Mouse (Mus musculus): ENCODE measurements at regions not wholly inside any gene's neighbourhood (a gene's known extent, or its start where the extent isn't known, plus 50 kb on each side); places are given as distances from the start of the nearest gene placed in this dataset.

DNA sequence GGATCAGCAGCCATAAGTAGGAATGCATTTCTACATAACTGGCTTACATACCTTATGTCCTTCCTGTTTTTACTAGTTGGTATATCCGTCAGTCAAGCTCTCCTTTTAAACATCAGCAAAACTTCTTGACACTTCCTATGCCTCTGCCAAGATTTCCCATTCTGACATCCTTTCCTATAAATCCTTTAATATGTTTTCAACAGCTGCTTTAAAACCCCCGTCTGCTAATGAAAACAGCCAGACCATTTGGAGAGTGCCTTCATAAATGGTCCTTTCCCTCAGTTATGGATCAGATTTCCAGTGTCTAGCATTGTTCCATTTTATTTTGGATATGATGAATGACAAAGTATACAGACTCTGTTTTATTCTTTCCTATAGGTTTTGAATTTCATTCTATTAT, 270.7 kb upstream of the Rgmb start:
- DNase-seq (ENCODE audit: low spot score in 2 of 2), result no peak

DNA sequence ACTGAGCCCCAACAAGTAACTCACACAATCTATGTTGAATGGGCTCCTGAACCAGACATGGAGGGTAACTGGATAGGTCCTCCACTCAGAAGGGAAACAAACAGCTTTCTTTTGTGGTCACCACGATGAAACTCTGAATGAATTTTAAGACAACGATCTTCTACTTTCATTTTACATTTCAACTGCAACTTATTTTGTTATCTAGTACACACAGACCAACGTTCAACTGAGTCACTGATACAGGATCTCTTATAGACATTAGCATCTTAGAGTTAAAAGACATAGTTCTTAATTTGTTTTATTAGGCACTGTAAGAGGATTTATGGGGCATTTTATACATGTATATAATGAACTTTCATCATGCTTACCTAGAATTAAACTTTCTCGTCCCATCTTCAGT, 262.1 kb upstream of the Rgmb start:
- no peak for DNase-seq (ENCODE audit: low spot score in 2 of 2)

DNA sequence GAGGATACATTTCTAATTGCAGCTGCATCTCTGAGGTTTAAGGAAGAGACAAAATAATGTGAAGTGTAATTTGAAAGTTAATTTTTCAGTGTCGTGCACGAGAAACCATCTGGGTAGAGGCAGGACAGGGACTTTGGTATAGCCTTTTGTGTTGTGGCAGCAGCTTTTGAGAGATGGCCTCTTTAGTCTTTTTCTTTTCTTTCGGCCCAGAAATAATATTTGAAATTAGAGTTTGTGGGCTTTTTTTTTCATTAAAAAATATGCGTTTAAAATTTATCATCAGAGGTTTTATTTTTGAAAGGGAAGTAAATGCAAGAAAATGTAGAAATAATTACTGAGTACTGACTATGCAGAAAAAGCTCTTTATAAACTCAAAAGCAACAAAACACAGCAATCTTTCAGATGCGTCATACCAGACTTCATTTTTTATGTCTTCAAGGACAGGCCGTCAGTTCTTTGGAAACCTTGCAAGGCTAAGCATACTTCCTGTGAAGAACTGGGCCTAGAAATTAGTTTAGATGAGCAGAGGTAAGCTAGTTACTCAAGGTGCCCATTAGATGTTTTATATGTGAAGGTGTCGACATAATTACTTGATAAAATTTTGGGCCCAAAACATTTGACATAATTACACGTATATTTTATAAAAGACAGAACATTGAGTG, 258.9 kb upstream of the Rgmb start:
- DNase-seq (ENCODE audit: low spot score in 2 of 2), result no peak

DNA sequence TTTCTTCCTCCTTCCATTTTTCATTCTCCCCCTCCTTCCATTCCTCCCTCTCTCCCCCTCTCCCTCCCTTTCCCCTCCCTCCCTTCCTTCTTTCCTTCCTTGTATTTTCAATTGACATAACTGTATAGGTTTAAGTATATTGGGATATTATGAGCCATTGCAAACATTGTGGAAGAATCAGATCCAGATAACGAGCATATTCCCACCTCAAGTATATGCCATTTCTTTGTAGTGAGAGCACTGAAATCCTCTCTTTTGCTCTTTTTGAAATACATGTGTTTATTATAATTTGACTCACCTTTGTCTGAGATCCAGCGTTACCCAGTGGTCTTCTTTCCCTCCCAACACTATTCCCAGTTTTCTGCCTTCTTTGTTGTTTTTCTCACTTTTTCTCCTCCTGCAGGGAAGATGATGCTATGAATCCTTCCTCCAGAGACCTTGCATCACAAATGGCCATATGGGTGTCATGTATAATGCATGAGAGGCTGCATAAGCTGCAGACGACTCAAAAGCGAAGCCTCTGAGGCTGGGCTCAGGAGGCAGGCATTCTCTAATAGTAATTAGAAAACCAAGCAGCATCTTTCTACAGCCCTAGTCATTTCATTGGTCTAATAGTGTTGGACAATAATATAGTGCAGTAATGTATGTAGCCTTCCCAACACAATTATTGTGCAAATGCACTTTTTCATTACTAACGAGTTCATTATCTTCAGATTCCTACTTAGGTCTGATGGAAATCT, 258.2 kb upstream of the Rgmb start:
- DNase-seq (ENCODE audit: low spot score in 2 of 2), result peak in 1 of 2 experiments; percentile 16

DNA sequence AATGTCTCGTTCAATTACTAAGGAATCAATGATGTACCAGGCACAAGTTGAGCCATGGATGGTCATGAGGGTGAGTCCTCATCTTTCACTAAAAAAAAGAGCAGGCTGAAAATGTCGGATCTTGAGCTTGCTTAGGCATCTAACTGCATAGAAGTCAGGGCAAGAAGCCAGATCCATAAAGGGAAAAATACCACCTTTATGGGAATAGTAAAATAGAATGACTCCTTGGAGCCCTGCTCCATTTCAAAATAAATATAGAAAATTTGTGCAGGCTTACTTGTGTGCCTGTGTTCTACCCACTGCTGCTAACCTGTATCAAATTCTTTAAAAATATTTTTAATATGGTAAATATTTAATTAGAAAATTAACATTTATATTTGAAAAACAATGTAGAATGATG, 256.2 kb upstream of the Rgmb start:
- DNase-seq (ENCODE audit: low spot score in 2 of 2), result no peak

DNA sequence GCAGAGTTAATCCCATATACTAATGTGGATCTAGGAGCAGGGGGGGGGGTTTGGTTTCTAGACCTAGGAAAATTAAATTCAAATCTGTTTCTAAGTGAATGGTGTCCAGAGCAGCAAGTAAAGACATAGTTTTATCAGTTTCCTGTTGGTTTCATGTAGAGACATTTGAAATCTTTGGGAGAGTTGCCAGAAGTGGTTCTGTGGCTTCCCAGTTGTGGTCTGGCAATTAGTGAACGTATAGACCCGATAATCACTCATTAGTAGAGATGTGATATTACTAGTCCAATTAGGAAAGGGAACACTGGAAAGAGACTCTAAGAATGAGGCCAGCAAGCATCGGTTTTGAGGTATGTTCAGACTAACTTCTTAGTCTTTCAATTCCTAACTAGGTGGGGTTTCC, 252.0 kb upstream of the Rgmb start:
- no peak for DNase-seq (ENCODE audit: low spot score in 2 of 2)

DNA sequence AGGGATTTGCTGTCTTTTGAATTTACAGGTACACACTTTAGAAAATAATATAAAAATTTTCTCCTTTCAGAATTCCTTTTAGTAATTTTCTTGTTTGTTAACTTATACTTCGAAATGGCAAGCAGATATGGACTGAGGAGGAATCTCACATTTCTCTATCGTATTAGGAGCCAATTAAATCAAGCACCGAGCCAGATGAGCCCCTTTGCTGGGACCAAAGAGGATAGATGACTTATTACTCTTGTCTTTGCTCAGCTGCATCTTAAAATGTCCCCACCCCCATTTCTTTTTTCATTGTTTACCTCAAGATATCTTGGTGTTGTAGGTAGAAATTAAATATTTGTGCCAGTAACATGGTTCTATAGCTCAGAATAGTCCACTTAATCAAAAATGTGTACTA, 247.7 kb upstream of the Rgmb start:
- no peak for DNase-seq (ENCODE audit: low spot score in 2 of 2)

DNA sequence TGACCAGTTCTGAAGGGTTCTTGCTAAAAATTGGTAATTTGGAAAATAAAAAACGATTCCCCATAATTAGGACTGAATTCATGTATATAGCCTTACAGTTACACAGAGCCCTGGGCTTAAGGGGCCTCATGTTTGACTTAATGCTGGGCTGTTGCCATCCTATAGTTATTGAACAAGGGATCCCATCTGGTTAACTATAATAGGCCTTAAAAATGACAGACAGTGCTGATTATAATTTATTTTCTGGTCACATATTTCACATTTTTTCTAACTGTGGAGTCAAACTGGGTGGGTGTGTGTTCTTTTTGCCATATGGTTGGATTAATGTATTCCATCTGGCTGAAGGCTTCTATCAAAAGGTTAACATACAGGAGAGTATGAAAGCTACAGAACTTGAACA, 238.5 kb upstream of the Rgmb start:
- peak in 1 of 2 experiments; percentile 31 for DNase-seq (ENCODE audit: low spot score in 2 of 2)

DNA sequence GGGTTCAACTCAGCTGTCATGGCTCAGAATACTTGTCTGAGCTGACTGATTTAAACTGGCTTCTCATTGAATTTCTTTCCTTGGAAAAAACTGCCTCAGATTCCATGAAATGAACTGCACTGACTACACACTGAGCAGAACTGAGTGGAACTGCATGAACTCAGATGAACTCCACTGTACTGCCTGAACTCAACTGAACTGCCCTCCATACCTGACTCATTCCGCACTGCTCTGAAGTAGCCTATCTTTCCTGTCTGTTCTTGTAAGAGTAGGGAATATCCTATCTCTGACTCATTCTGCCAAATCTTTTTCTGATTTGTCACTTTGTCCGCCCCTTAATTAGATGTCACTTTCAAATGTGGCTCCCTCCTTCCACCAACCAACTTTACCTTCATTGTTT, 237.0 kb upstream of the Rgmb start:
- no peak for DNase-seq (ENCODE audit: low spot score in 2 of 2)

DNA sequence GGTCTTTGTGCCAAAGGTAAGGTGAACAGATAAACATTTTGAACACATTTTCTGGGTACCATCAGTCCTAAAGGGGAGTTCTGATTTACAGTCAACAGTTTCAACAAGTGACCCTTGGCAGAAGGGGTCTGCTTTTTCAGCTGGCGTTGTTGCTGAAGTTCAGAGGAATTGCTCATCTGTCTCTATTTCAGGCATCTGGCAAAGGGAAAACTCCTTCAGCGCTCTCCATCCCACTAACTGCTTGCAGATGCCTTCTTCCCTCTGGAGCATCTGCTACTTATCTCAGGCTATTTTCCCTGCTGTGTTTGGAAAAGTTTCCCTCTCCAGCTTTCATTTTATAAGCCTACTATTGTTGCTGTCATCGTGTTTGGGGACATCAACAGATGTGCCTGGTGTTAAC, 223.6 kb upstream of the Rgmb start:
- peak; percentile 9 to 37 for DNase-seq (ENCODE audit: low spot score in 2 of 2)

DNA sequence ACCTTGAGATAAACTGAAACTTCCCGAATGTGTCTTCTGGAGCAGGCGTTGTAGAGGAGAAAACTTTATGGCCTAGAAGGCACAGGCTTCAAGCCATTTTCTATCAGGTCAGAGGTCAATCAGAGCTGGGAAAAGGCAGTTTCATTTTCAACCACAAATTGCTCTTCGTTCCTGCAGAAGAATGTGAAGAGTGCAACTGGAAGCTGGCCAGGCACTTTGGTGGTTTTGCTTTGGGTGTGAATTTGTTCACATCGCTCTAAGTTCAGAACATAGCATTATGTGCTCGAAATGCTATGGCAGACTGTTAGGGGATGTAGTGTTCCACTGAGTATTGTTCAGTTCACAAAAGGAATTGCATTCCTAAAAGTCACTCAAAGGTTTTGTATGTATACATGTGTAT, 220.9 kb upstream of the Rgmb start:
- DNase-seq (ENCODE audit: low spot score in 2 of 2), result no peak

DNA sequence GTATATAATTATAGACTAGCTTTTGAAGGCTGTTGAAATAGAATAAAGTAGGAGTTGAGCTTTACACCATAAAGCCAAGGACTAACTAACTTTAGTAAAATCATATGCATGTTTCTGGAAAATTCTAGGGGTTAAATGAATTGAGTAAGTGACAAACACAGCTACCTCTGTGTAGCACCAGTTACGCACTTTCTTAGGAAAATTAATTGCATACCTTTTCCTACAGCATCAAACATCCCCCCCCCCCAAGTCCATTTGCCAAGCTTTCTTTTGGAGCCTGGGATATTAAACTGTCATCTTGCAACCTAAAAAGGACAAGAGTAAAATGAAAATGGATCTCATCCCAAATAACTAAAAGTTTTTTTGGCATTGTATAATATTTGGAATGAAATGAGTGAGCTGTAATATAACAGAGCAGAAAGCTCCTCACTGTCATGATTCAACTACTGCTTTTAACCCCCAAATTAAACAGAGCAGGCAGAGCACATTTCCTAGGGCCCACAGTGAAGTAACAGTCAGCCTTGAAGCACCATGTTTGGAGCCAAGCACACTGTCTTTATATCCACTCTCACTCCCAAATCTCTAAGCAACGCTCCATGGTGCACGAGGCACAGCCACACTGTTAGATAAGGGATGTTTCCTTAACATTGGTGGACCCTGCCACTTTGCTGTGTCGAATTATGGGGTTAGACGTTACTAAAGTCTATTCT, 210.9 kb upstream of the Rgmb start:
- no peak for DNase-seq (ENCODE audit: low spot score in 2 of 2)

DNA sequence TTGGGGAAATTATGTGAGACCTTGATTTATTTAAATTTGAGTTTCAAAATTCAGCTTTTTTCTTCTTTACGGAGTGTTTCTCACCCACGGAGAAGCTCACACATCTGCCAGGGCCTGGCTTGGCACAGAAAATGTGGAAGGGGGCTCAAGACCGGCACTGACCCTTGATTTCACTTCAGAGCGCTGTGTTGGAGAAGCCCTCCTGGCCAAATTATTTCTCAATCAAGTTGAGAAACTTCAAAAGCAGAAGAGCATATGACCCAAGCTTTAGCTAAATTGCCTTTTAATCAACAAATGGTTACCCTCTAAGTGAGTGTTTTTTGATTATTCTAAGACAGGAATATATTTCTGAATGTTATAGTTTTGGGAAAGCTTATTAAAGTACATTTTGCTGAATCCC, 197.2 kb upstream of the Rgmb start:
- no peak for DNase-seq (ENCODE audit: low spot score in 2 of 2)

DNA sequence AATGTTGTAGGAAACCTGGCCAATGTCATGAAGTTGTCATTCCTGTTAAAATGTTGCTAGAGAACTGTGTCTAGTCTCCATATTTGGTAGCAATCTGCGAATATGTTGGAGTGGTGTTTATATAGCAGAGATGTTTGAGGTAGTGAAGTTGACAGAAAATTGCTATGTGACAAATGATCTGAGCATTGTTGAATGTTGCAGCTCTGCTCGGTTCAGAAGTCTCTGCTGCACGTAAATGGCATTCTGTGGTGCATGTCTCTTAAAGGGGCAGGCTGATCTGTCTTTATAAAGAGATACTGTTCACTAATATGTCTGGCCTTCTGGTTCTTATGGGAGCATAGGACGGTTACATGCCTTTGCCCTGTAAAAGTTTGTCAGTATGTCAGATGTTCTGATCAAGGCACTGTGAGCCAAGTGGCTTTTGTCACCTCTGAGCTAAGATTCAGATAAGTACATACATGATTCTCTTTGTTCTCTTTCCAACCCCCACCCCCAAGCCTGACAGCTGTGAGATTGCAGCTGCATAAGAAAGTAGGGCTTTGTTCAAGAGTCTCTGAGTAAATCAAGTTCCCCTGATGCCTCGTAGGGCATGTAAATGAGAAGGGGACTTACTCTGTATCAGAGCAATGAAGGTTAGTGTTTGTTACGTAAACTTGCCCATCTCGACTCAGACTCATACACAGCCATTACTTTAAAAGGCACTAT, 174.2 kb upstream of the Rgmb start:
- no peak for DNase-seq (ENCODE audit: low spot score in 2 of 2)

DNA sequence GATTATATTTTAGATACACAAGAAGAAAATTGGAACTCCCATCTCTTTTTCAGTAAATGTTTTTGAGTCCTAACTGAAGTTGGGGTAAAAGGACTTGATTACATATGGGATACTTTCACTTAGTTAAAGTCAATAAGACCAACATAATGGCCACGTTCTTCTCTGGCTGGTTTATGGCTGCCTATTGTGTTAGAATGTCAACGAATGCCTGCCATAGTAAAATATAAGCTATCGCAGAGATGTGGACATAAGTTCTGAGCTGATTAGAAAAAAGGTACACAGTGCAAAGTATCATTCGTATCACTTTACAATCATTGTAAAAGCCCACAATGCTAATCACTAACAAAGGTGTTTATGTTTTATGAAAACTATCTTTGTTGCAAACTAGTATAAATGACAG, 173.2 kb upstream of the Rgmb start:
- DNase-seq (ENCODE audit: low spot score in 2 of 2), result no peak

DNA sequence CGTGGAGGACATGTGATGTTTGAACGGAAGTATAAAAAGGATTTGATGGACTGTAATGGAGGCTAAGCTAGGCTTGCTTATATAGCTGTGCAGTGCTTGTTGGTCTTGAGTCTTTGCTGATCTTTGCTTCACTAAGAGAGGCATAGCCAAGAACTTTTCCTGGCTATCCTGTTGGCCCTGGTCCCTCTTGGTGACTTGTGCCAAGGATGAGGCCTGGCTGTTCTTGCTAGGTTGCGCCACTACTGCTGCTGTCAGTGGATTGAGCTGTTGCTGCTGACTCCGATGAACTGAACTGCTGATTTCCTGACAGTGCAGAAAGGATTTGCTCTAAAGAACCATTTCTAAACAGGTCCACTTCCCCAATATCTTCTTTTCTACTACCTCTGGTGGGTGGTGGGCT, 167.9 kb upstream of the Rgmb start:
- no peak for DNase-seq (ENCODE audit: low spot score in 2 of 2)

DNA sequence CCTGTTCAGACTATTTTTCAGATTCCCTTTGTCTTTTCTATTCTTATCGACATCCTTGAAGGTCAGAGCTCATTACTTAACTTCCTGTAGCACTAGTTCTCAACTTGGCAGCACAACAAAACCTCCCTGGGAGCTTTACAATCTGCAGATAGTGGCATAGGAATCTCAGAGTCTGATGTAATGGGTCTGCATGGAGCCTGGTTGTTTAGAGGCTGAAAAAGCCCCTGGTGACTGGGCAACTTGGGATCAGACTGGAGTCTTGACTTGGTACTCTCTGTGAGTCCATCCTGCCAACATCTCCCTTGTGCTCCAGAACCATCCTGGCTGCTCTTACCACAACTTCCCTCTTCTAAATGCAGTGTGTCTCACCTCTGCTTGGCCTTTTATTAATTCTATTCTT, 166.4 kb upstream of the Rgmb start:
- no peak for DNase-seq (ENCODE audit: low spot score in 2 of 2)

DNA sequence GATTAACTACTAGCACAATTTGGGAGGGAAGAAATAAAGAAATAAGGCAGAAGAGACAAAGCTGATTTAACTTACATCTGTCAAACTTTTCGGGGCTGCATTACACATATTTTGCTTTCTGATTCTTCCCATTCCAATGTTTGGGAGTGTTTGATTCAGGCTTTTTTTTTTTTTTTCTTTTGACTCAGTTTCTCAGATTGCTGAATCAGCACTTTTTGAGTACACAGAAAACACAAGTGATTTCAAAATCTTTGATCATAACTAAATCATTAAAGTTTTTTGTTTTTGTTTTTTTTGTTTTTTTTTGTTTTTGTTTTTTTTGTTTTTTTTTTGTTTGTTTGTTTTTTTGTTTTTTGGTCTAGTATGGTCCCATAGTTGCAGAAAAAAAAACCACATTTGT, 164.7 kb upstream of the Rgmb start:
- DNase-seq (ENCODE audit: low spot score in 2 of 2), result no peak

DNA sequence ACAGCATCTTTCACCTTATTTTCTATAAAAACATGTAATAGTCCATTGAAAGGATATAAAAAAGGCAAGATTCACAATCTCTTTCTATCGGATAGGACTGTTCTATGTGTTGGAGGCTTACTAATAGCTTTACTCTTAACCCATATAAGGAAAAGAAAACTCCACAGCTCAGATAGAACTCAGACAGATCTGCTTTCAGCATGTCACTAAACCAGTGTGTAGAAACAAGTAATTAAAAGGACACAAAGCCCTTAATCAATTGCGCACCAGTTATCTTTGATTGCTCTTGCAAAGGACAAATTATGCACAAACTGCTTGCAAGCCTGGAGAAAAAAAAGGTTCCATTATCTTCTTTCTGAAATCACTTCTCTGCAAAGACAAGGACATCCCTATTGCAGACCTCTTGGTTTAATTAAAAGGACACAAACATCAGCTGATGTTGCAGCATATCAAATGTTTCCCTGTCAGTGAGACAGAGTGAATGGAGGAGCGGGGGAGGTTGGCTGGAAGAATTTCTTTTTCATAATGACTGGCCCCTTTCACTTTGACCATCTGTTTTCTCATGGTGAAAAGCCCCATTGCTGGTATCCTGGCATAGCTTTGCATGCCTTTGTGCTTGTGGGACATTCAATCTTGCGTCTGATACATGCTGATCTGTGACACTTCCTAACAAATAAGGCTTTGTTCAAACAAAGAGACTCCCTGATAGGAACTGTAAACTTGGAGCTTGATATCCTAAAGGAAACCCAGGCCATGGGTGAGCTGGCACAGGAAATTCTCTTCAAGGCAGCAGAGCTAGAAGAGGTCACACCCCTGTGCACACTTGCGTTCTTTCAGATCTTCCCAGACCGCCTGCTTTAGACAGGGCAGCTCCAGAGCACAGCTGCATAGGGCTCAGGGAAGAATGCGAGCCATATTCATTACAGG, 162.8 kb upstream of the Rgmb start:
- peak; percentile 8 to 36 for DNase-seq (ENCODE audit: low spot score in 2 of 2)

DNA sequence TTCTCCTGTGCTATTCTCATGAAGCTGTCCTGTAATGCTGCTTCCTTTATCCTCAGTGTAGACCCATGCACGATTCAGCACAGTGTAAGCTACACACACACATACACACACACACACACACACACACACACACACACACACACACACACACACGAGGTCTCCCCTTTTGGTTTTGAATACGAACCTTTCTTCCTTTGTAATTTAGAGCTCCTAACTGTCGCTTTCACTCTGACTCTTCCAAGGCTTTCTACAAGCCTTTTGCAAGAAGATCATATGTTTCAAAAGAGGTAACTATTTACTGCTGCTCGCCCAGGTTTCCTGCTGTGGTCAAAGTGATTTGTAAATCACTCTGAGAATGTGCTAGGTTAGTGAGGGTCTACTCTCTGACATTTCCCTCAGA, 161.1 kb upstream of the Rgmb start:
- no peak for DNase-seq (ENCODE audit: low spot score in 2 of 2)

DNA sequence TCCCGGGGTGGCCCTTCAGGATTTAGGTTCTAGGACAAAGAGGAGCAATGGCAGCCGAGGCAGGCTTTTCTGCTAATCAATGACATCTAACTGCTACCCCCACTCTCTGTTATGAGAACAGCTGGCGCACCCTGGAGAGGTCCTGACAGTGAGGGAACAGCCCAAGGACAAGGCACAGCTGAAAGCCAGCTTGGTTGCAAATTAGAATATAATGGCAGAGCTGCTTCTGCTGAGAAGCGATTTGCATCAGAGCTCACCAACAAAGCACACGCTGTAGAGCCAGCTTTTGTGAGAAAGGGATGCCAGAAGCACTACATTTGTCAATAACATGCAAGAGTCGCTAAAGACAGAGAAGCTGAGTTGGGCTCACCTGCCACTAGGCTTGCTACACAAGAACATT, 159.5 kb upstream of the Rgmb start:
- DNase-seq (ENCODE audit: low spot score in 2 of 2), result peak; percentile 1 to 30
